Mouse (Mus musculus): ENCODE measurements at regions not wholly inside any gene's neighbourhood (a gene's known extent, or its start where the extent isn't known, plus 50 kb on each side); places are given as distances from the start of the nearest gene placed in this dataset.
A peak's percentile ranks its signal among the peaks of the same experiment; 100 is the strongest.

- no peak for DNase-seq (ENCODE audit: low spot score in 2 of 2)
Observed at GRCm38 (mm10) chr10:70739348-70739966, 83.7 kb upstream of the Phyhipl start.

GRCm38 (mm10) chr10:70738686-70739085, 82.9 kb upstream of the Phyhipl start:
- no peak for DNase-seq (ENCODE audit: low spot score in 2 of 2)

- no peak for DNase-seq (ENCODE audit: low spot score in 2 of 2)
Observed at GRCm38 (mm10) chr10:70733956-70734355, 78.2 kb upstream of the Phyhipl start.

- no peak for DNase-seq (ENCODE audit: low spot score in 2 of 2)
Observed at GRCm38 (mm10) chr10:70733478-70733877, 77.7 kb upstream of the Phyhipl start.

GRCm38 (mm10) chr10:70725091-70725490, 69.3 kb upstream of the Phyhipl start:
- DNase-seq (ENCODE audit: low spot score in 2 of 2): no peak

- DNase-seq (ENCODE audit: low spot score in 2 of 2): peak in 1 of 2 experiments; percentile 4
Observed at GRCm38 (mm10) chr10:70722783-70723182, 67.0 kb upstream of the Phyhipl start.

- DNase-seq (ENCODE audit: low spot score in 2 of 2): peak in 1 of 2 experiments; percentile 9
Observed at GRCm38 (mm10) chr10:70722381-70722780, 66.6 kb upstream of the Phyhipl start.

GRCm38 (mm10) chr10:70717464-70717863, 61.7 kb upstream of the Phyhipl start:
- DNase-seq (ENCODE audit: low spot score in 2 of 2): peak in 1 of 2 experiments; percentile 16

- DNase-seq (ENCODE audit: low spot score in 2 of 2): peak in 1 of 2 experiments; percentile 46
Observed at GRCm38 (mm10) chr10:70717025-70717424, 61.3 kb upstream of the Phyhipl start.

- DNase-seq (ENCODE audit: low spot score in 2 of 2): no peak
Observed at GRCm38 (mm10) chr10:70713306-70713705, 57.5 kb upstream of the Phyhipl start.

- DNase-seq (ENCODE audit: low spot score in 2 of 2): no peak
Observed at GRCm38 (mm10) chr10:70708806-70709205, 53.0 kb upstream of the Phyhipl start.
